Mouse (Mus musculus) thymus, adult 2 months (tissue): ENCODE data around the gene 9230112D13Rik. TPM values are rescaled to one million over a fixed set of nuclear protein-coding genes. Genes with fewer than 3 reads are reported as not detected.

Experiments used
- DNase-seq: peaks from one replicate; pipeline ENCODE4 v3.0.0; 2021
- H3K27ac ChIP-seq: fragments of 200-500 bp; 2 replicates; pipeline ENCODE4 v1.5.1; 2012; ENCODE audit warnings: low read length, control low read depth; ENCODE audit not compliant: control insufficient read depth, insufficient read depth
- H3K27me3 ChIP-seq: fragments of 200-500 bp; 2 replicates; pipeline ENCODE4 v1.6.1; 2012; ENCODE audit warnings: mild to moderate bottlenecking, low read length, moderate library complexity, mixed read lengths; ENCODE audit not compliant: control insufficient read depth, insufficient read depth
- H3K36me3 ChIP-seq: fragments of 200-500 bp; 2 replicates; pipeline ENCODE4 v1.6.1; 2012; ENCODE audit warnings: mild to moderate bottlenecking, low read length, moderate library complexity; ENCODE audit not compliant: control insufficient read depth, insufficient read depth
- H3K4me1 ChIP-seq: fragments of 200-500 bp; replicated peaks from 2 replicates; pipeline ENCODE4 v1.6.1; 2012; ENCODE audit warnings: low read length; ENCODE audit not compliant: control insufficient read depth, insufficient read depth
- H3K4me3 ChIP-seq: fragments of 200-500 bp; 2 replicates; pipeline ENCODE4 v1.5.1; 2012; ENCODE audit warnings: mild to moderate bottlenecking, low read length, control low read depth, moderate library complexity; ENCODE audit not compliant: control insufficient read depth, insufficient read depth
- CTCF ChIP-seq: fragments of 200-500 bp; IDR thresholded peaks from 2 replicates; pipeline ENCODE4 v1.5.1; 2012; ENCODE audit warnings: mild to moderate bottlenecking, control low read depth, low read length, moderate library complexity, borderline replicate concordance; ENCODE audit not compliant: control insufficient read depth, poor library complexity, insufficient read depth; ENCODE audit errors: extremely low read depth
- POLR2A ChIP-seq: fragments of 200-500 bp; IDR thresholded peaks from 2 replicates; pipeline ENCODE4 v1.6.1; 2012; ENCODE audit warnings: mild to moderate bottlenecking, low read length, control low read depth, moderate library complexity; ENCODE audit not compliant: control insufficient read depth, poor library complexity, insufficient read depth; ENCODE audit errors: extremely low read depth
- WGBS: fragments of 180-500 bp; shearing (Covaris S2); methylation state at CpG from one replicate; pipeline ENCODE4 v1.1.7; 2018; 5-methylcytosine and 5-hydroxymethylcytosine counted together
- polyA plus RNA-seq: library from polyadenylated mRNA; depleted of rRNA; stranded (reverse); fragments of >200 nt; gene quantifications from 2 replicates; pipeline ENCODE4 v1.2.3, GENCODE M21; 2012

The 9230112D13Rik gene
- polyA plus RNA-seq, 1 experiment, result not detected

GRCm38 (mm10) chr14:34544545-34544944 is 21.9 kb upstream of the 9230112D13Rik start:
- WGBS, result 83% methylated on average over 2 of the region's 2 CpGs
- no peaks in the 10 kb centered on the region for H3K36me3 ChIP-seq
- TF ChIP-seq POLR2A (no peak), CTCF (no peak)
- H3K4me3 ChIP-seq, result no peak overlapping the region
- no peak for DNase-seq
- no peaks in the 10 kb centered on the region; the same call in 1 of the 2 replicates for H3K27me3 ChIP-seq
- no peak overlapping the region for H3K27ac ChIP-seq
- peaks cover 9% of the 10 kb centered on the region; the same call in 1 of the 2 replicates for H3K4me1 ChIP-seq

- Histone ChIP-seq H3K27me3 (no peaks in the 10 kb centered on the region; the same call in 1 of the 2 replicates), H3K27ac (no peak overlapping the region)
- TF ChIP-seq CTCF (no peak), POLR2A (no peak)
These were observed 21.4 kb upstream of the 9230112D13Rik start for GRCm38 (mm10) chr14:34544001-34544400.

DNA sequence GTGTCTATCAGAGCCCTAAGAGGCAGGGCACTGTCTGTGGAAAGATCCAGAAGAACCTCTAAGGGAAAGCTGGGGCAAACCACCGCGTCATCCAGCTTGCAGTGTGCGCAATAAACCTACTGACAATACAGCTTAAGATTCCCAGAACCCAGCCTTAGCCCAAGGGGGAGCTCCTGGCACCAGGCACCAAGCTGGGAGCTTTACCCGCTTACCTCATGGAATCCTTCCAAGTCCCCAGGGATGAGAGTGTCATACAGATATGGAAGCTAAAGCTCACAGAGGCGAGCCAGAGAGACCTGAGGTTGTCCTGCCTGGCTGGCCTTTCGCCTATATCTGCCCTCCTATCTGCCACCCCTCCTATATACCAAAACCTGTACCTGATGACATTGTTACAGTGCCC is 21.0 kb upstream of the 9230112D13Rik start:
- 0 out of 2 replicates have a peak, but pooled peaks cover 2% of the 10 kb centered on the region for H3K4me1 ChIP-seq
- H3K27ac ChIP-seq, result no peak overlapping the region
- TF ChIP-seq POLR2A (no peak), CTCF (no peak)
- no peak for DNase-seq
- 90% methylated on average over 6 of the region's 6 CpGs for WGBS
- H3K36me3 ChIP-seq, result no peaks in the 10 kb centered on the region
- no peak overlapping the region for H3K4me3 ChIP-seq
- no peaks in the 10 kb centered on the region; the same call in 1 of the 2 replicates for H3K27me3 ChIP-seq

More at GRCm38 (mm10) chr14:34544001-34544400, 21.4 kb upstream of the 9230112D13Rik start:
- Histone ChIP-seq H3K4me1 (peaks cover 6% of the 10 kb centered on the region; the same call in 1 of the 2 replicates), H3K36me3 (no peaks in the 10 kb centered on the region), H3K4me3 (no peak overlapping the region)
- no peak for DNase-seq
- 93% methylated on average over 6 of the region's 6 CpGs for WGBS

DNA sequence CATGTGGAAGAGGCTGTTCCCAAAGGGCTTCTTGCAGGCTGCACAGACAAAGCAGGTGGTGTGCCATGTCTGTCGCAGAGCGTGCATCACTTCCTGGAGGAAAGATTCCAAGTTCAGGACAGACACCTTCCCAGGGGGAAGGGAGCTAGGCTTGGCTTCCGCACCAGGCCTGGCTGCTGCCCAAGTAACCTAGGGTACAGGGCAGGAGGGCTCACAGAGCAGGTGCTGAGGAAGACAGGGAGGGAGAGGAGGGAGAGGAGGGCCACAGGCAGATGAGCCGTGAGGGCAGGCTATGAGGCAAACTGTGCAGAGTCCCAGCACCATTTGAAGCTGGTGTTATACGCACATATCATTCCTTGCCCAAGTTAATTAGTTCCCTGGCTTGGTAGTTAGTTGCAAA is 19.3 kb upstream of the 9230112D13Rik start:
- H3K4me1 ChIP-seq, result no peaks in the 10 kb centered on the region
- TF ChIP-seq POLR2A (no peak), CTCF (no peak)
- H3K36me3 ChIP-seq, result no peaks in the 10 kb centered on the region
- no peak overlapping the region for H3K27ac ChIP-seq
- H3K4me3 ChIP-seq, result no peak overlapping the region
- WGBS, result 93% methylated on average over 5 of the region's 5 CpGs
- no peak for DNase-seq
- H3K27me3 ChIP-seq, result no peaks in the 10 kb centered on the region

DNA sequence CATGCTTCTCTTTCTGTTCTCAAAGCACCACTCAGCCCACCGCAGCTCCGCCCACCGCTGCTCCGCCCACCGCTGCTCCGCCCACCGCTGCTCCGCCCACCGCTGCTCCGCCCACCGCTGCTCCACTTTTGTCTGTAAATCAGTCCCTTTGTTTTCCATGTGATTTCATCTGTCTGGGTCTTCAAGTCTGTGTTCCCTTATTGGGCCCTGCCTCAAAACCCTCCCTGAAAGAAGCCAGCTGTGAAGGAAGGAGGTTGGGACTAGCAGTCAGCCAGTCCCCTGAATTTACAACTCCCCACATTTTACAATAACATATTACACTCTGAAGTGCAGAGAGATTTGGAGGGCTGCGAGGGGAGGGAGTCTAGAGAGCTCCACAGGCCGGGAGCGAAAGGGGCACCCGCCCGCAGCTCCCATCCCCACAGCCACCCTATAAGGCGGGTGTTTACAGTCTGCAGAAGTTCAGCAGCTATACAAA is 18.1 kb upstream of the 9230112D13Rik start:
- Histone ChIP-seq H3K36me3 (no peaks in the 10 kb centered on the region), H3K27me3 (no peaks in the 10 kb centered on the region), H3K4me1 (no peaks in the 10 kb centered on the region), H3K27ac (no peak overlapping the region), H3K4me3 (no peak overlapping the region)
- WGBS, result 14% methylated on average over 16 of the region's 17 CpGs
- no peak for DNase-seq
- no peak for TF ChIP-seq CTCF
- no peak for TF ChIP-seq POLR2A

- Histone ChIP-seq H3K36me3 (no peaks in the 10 kb centered on the region), H3K4me1 (no peaks in the 10 kb centered on the region), H3K27me3 (no peaks in the 10 kb centered on the region), H3K4me3 (no peak overlapping the region), H3K27ac (no peak overlapping the region)
- WGBS, result 88% methylated on average over 4 of the region's 4 CpGs
- no peak for DNase-seq
- TF ChIP-seq POLR2A (no peak), CTCF (no peak)
These were observed 13.3 kb upstream of the 9230112D13Rik start for GRCm38 (mm10) chr14:34535883-34536282.

GRCm38 (mm10) chr14:34533537-34533936 is 10.9 kb upstream of the 9230112D13Rik start:
- Histone ChIP-seq H3K27me3 (no peaks in the 10 kb centered on the region), H3K36me3 (no peaks in the 10 kb centered on the region), H3K27ac (no peak overlapping the region), H3K4me1 (no peaks in the 10 kb centered on the region), H3K4me3 (no peak overlapping the region)
- 79% methylated on average over 5 of the region's 5 CpGs for WGBS
- DNase-seq, result no peak
- TF ChIP-seq POLR2A, result no peak
- TF ChIP-seq CTCF, result no peak
